Mouse (Mus musculus) spleen, postnatal 10 days (tissue): ENCODE results near the gene Pelp1.
A peak's percentile ranks its signal among the peaks of the same experiment; 100 is the strongest.

ENCODE experiments used
- DNase-seq, 2 experiments: peaks; one replicate each; pipeline ENCODE4 v3.0.0; 2021 to 2022; ENCODE audit warnings: low spot score in 2 of 2

Gene Pelp1

DNA sequence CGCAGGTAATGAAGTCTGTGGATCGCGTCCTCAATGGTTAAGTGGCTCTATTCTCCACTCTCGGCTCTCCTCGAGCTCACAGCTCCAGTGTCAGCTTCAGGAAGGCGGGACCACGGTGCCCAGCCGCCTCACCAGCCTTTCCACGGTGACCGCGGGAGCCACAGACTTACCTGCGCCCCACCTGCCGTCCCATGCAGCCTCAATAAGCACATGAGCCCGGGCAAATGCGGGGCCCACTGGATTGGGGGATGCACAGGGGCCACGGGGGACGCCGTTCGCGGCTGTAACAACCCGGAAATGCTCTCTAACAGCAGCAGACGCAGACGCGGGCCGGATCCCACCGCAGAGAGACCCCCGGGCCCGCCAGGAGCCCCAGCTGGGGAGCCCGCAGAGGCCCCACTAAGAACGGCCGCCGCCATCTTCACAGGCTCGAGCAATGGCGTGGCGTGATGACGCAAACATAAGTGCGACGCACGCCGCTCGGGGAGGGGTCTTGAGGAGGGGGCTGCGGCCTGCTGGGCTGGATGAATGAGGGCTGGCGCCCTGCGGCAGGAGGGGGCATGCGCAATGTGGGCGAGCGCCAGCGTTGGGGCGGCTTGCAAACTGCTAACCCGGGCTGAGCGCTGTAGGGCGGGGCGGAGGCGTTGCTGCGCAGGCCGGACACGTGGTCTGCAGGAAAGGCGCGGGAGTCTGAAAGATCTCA is at the start of gene Pelp1:
Gene Pelp1 (minus strand): TSS at position 438 of the 703 bp plus-strand sequence.
- peak; percentile 83 to 85 for DNase-seq

DNA sequence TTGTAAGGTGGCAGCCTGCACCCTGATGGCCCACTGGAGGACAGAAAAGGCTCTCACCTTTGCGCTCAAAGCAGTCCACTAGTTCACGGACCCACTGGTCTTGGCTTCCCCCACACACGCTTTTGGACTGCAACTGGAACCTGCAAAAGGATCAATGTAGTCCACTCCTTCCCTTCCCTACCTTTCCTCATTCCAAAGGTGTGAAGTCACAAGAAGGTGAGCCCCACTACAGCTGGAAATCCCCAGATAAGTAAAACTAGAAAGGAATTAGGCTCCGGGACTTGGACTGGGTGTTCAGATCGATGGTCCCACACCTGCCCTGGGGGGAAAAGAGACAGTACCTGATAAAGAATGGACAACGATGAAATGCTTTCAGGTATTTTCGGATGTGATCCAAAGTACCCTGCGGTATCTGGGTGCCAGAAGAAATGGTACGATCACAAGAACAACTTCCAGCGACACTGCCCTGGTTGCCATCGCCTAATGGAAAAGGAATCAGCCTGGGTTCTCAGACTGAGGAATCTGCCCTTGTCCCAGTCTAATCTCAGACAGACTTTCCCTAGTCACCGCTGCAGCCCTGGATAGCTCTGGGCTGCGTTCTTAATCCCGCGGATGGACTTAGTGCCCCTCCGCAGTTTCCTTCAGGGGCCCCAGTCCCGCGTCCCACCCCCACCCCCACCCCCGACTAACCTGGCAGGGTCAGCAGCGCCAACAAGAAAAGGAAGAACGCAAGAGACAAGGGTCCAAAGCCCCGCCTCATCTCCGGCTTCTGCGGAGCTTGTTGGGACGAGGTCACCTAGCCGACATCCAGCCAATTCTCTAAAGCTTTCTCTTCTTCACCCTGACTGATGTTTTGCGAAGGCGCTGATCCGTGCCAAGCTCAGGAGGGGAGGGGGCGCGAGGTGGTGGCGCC is 49.1 kb upstream of the Pelp1 start, which contains the start of gene Zmynd15:
Gene Zmynd15 (plus strand): TSS at position 746 of the 913 bp plus-strand sequence.
- no peak for DNase-seq

DNA sequence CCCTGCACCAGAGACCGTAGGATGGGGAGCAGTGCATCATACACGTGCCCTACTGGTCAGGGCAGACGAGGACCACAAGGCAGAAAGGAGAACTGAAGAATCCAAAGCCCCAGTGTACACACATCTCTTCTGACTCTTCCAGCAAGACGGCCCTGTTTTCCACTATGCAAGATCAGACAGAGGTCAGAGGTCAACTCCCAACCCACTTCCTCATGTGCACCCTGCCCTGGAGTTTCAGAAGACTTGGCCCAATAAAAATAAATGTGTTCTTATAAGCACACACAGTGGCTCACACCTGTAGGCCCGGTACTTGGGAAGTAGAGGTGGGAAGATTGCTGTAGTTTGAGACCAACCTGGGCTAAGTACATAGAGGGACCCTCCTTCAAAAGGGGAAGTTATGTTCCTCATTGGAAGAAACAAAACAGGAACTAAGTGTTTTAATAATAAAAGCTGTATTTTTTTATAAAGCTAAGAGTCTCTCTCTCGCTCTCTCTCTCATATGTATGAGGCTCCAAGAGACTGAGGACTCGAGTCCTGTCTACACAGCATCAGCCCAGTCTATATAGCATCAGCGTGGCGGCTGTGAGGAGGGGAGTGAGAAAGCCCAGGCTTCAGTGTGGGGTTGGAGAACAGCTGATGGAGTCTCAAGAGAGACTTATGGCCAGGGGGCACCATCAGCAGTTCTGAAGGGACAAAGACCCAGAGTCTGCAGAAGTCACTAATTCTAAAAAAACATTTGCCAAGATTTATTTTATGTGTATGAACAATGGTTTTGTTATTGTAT is 43.6 kb upstream of the Pelp1 start:
- no peak for DNase-seq

DNA sequence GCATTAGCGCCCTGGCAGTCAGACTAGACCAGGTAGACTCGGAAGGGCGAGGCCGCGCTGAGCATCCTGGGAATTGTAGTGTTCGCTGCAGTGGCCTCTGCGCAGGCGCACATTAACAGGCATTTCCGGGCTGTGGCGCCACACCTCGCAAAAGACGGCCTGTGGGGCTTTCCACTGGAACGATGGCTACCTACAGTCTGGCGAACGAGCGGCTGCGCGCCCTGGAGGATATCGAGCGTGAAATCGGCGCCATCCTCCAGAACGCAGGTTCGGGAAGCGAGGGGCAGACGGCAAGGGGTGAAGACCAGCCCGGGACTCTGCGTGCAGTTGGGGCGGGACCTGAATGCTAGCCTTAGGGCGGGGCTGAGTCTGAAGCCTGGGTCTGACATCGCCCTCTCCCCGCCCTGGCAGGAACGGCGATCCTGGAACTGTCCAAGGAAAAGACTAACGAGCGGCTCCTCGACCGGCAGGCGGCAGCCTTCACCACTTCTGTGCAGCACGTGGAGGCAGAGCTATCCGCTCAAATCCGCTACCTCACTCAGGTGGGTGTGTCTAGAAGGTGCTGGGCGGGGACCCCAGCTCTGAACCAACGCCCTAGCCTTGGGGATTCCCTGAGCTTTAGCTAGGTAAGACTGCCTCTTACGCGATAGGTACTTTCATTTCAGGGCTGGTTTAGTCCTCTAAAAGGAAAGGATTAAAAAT is 42.1 kb upstream of the Pelp1 start, which contains the start of gene Med11:
Gene Med11 (plus strand): TSS at position 123 of the 702 bp plus-strand sequence.
- DNase-seq, result peak; percentile 94 to 95

DNA sequence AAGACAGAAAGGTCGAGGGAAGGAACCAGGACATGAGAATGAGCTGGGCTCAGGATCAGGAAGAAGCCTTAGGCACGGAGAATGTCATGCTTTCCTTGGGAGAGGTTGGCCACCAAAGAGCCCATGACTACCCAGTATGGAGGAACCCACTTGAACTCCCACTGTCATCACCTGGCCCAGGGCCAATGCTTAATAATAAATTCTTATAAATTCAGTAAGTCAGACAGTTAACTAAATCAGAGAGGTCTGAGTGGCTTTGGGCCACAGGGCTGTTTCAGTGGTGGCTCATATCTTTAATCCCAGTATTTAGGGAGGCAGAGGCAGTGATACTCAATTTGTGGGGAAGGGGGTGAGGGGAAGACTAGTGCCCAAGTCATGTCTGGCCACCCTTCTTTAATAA is 41.1 kb upstream of the Pelp1 start:
- no peak for DNase-seq

DNA sequence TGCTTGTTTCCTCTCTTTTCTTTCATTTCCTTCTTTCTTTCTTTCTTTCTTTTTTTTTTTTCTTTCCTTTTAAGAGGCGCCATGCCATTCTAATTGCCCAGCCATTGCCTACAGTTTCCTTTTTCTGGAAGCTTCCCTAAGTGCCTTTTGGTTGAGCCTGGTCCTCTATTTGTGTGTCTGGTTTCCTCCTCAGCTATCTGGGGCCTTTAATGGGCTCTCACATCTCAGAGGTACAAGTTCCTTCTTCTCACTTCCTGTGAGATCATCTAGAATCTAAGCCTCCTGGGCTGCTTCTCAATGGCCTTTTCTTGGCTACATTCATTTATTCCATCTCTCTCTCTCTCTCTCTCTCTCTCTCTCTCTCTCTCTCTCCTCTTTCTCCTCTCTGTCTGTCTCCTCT is 37.5 kb upstream of the Pelp1 start:
- DNase-seq, result no peak

DNA sequence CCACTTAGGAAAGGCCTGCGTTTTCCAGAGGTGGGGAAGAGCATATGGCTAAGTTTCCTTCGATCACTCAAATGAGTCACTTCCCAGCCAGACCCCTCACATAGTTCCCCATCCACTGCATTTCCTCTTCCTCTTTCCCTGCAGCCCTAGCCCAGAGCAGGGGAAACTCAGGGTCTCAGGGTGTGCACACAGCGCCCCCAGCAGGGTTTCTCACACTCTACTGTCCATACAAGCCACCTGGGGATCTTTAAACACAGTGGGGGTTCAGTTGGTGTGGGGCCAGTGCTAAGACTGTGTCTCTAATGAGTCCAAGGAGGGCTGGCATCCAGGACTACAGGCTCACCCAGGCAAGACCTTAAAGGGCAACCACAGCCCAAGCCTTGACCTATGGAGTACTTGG is 36.9 kb upstream of the Pelp1 start:
- DNase-seq, result no peak

DNA sequence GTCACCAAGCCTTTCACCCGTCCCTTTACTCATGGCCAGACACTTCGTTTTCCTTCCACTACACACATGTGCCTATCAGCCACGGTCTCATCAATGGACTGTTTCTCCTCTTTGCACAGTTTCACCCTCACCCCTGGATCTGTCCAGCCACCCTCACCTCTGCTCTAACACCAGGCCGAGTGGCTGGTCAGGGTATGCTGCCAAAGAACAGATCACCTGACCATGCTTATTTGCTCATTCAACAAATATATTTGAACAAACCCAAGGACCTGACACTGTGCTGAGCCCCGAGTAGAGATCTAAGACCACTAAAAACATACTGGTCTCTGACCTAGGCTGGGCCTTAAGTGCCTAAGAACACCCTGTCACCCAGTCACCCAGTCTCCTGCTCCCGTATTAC is 34.8 kb upstream of the Pelp1 start:
- DNase-seq, result no peak

DNA sequence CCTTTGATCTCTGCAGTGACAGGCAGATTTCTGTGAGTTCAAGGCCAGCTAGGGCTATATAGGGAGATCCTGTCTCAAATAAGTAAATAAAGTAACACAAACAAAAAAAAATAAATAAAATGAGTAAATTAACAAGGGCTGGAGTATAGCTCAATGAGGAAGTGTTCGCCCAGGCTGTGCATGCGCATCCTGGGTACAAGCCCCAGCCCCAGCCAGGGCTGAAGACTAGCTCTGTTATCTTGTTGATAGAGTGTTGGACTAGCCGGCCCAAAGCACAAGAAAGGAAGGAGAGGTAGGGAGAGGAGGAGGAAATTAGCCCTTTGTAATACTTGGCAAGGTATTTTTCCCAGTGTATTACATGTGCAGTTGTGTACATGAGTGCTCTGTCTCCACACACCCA is 34.1 kb upstream of the Pelp1 start:
- DNase-seq, result no peak

DNA sequence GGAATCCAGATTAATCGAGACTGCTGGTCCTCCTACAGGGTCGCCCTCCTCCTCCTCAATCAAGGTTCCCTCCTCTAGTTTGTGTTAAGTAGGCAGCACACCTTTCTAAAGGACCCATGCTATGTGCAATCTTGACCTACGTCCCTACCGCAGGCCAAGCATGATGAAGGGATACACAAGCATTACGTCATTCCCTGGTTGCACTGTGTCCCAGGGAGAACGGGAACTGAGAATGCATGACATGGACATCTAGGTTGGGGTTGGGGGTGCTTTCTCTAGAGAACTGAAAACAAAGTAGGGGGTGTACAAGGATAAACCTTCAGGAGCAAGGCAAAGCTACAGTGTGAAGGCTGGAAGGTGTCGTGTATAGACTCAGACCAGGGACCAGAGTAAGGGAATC is 32.1 kb upstream of the Pelp1 start:
- DNase-seq, result no peak

DNA sequence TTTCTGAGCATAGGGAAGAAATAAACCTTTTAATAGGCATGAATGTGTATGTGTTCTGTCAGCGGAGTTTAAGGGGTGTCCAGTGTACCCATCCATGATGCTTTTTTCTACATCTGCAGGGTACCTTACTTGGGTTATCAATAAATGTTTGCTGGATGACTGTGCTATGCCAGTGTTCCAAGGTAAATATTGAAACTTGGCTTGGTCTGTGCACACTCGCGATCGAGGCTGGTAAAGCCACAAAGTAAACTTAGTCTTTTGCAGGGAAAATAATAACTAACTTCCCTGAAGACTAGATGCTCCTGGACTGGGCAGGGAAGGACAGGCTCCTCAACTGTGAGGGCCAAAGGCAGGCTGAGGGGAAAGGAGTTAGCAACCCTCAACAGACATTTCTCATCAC is 30.8 kb upstream of the Pelp1 start:
- no peak for DNase-seq

DNA sequence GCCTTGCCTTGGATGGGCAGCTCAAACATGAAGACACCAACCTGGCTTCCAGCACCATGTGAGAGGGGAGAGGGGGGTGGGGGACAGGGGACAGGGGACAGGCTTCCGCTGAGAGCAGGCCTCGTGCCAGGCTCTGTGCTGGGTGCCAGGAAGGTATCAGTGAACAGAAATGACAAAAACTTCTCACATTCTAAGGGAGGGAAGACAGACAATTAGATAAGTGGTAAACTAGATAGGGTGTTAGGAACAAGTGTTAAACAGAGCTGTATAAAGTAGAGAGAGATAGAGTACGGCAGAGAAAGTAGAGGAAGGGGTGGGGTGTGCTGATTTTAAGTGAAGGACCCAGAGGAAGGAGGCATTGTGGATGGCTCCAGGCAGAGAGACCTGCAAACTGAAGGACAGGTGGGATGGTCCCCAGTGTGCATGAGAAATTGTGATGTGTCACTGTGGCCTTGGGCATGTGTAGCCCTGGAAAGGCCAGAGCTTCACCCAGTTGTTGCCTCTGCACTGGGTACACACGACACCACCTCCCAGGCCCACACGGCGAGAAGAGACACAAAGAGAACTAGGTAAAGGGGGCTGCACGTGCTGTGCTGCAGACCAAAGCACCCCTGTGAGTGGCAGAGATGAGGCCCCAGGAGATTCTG is 29.0 kb upstream of the Pelp1 start:
- DNase-seq, result no peak

DNA sequence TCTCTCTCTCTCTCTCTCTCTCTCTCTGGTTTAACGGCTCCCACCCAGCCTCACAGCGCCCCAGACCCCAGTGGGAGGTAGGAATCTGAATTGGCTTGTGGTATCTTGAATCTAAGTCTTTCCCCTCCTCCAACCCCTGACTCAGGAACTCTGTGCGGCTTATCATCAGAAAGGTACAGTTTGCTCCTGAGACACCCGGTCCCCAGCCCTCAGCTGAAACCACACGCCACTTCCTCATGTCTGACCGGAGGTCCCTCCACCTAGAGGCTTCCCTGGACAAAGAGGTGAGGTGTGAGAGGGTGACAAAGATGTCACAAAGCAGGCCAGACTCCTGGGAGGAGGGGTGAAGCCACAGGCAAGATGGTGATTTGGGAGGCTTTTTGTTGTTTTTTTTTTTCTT is 27.6 kb upstream of the Pelp1 start:
- DNase-seq, result no peak

DNA sequence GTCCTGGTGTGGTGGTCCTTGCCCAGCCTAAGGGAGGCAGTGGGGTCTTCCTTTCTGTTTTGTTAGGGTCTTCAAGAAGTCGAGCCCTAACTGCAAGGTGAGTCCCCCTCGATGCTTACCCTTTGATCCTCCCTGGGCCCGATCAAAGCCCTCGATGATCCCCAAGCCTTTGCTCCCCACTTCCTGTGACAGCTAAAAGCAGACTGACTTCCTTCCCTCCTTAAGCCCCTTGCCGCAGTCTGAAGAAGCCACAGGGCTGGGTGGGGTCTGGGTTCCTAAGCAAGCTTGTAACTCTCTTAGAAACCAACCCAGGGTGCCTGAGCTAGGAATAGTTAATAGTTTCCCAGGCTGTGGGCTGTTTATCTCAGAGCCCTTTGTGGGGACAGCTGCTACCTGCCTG is 25.6 kb upstream of the Pelp1 start:
- no peak for DNase-seq

DNA sequence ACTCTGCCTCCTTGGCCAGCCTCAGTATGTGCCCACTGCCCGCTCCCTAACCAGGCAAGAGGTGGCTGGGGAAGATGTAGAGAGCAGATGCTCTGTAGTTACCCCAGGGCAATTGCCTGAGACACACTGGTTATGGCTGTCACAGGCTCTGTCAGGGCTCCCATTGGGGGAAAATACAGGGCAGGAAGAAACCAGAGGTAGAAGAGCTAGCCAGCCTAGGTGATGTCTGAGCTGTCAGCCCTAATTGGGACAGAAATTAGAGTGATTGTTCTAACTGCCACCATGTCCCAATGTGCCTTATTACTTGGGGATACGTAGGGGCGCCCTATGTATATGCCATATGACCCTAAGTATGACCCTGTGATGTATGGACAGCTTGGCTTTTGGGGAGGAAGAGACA is 24.1 kb upstream of the Pelp1 start:
- no peak for DNase-seq

DNA sequence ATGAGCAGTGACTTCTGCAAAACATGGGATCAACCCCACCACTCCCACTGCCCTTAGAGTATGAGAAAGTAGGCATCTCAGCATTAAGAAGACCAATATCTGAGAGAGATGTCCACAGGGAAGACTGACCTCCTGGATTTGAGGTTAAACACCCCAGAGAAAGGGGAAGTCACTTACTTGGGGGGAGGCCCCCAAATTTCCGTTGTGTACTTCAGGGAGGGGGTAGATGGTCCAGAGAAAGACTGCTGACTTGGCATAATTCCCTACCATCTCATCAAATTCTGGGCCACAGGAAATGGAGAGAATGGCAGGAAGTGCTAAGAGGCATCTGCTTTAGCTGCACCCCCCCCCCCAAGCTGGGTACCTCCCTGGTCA is 23.7 kb upstream of the Pelp1 start:
- DNase-seq, result peak in 1 of 2 experiments; percentile 32

DNA sequence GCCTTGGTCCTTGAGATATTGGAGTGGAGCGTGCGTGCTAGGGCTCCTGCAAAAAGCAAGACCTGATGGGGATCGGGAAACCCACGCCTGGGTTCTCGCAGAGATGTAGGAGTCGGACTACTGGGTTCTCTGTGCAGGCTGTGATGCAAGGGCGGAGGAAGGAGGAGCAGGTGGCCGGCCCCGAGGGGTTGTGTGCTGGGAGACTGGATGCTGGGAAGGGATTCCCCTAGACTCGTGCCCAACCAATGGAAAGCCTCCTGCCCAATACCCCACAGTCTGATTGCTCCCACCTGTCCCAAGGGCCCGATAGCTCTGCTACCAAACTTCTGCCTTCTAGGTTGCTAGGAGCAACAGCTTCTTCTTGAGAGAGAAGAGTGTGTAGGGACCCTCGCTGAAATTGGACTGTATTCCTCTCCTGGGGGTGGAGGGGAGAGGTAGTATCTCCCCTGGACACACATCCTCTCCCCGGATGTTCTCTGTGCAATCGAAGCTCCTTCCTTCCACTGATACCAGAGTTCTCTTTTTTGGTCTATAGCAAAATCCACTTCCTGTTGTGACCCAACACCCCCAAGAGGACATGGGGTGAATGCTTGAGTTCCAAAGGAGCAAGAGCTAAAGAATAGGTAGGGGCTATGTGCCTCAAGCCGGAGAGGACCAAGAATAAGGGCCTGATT is 23.2 kb upstream of the Pelp1 start:
- peak in 1 of 2 experiments; percentile 32 for DNase-seq

DNA sequence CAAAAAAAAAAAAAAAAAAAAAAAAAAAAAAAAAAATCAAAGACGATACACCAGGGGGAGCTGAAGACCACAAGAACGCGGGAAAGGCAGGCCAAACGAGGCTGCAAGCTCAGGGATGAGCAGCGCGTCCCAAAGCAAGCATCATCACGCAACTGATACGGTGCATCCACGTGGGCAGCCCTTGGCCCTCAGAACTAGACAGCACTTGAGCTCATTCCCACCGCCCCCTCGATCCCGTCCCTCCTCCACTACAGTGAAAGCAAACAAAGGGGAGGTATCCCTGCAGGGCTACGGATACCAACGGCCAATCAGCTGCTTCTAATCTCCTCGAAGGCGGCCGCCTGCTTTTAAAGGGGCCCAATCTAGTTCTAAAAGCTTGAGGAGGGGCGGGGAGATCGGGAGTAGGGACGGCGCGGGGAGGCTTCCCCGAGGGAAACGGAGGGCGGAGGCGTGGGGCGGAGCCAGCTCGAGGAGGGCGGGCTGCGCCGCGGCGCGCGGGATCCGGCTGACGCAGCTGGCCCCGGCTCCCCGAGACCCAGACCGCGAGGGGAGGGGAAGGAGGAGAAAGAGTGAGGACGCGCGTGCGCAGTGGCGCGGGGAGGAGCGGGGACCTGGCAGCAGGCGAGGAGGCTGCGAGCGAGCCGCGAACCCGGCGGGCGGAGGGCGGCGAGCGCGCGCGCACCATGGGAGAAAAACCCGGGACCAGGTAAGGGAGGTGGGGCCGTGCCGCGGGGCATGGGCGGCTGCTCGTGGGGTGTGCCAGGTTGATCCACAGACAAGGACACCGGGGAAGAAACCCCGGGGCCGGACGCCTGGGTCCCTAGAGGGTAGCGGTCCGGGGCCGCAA is 22.4 kb upstream of the Pelp1 start, which contains the start of gene Arrb2:
Gene Arrb2 (plus strand): TSS at position 588 of the 847 bp plus-strand sequence.
- peak; percentile 90 to 97 for DNase-seq

DNA sequence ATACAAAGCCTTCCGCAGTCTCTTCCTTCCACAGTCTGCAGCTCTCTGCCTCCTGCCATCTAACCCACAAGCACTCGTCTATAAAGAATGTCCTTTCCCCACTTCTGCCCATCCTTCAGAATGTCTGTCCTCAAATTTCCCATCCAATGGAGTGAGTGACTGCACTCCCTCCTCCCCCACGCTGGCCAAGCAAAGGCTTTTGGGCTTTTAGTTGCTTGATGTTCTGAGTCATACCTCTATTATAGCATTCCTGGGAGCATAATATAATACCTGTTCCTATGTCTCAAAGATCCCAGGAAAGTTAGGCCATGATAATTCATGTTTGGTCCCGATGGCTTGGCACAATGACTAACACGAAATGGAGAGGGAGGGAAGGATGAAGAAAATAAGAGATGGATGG is 21.7 kb upstream of the Pelp1 start:
- DNase-seq, result no peak
